Mouse (Mus musculus) stomach, embryonic 14.5 days (tissue): ENCODE measurements around the gene Dscam. TPM values are rescaled to one million over a fixed set of nuclear protein-coding genes. Genes with fewer than 3 reads are reported as not detected.
"Not testable (repeated sequence)": the region's sequence is repeated elsewhere in the genome, so short reads cannot be mapped to it uniquely, and the experiment has no call there.

Experiments
- ATAC-seq: fragments of 200-750 bp; cut with Nextera tagmentation; 2 replicates; pipeline ENCODE4 v1.8.0; 2017; ENCODE audit warnings: low read depth, moderate TSS enrichment; ENCODE audit not compliant: insufficient number of reproducible peaks, insufficient read depth, low FRiP score
- H3K27ac ChIP-seq: fragments of 300-500 bp; sonication (generic); 2 replicates; pipeline ENCODE4 v1.5.1; 2014; ENCODE audit warnings: mild to moderate bottlenecking, low read length, moderate library complexity, mixed read lengths
- H3K27me3 ChIP-seq: fragments of 300-500 bp; sonication (generic); 2 replicates; pipeline ENCODE4 v1.6.1; 2014; ENCODE audit warnings: low read length, control low read depth, mixed read lengths; ENCODE audit not compliant: control insufficient read depth, insufficient read depth
- H3K36me3 ChIP-seq: fragments of 300-500 bp; sonication (generic); 2 replicates; pipeline ENCODE4 v1.6.1; 2014; ENCODE audit warnings: mild to moderate bottlenecking, control low read depth, low read length, moderate library complexity, mixed read lengths; ENCODE audit not compliant: control insufficient read depth, insufficient read depth
- H3K4me1 ChIP-seq: fragments of 300-500 bp; sonication (generic); 2 replicates; pipeline ENCODE4 v1.6.1; 2014; ENCODE audit warnings: low read length, control low read depth, mixed read lengths; ENCODE audit not compliant: control insufficient read depth, insufficient read depth
- H3K4me2 ChIP-seq: fragments of 300-500 bp; sonication (generic); replicated peaks from 2 replicates; pipeline ENCODE4 v1.6.1; 2014; ENCODE audit warnings: low read depth, low read length, control low read depth
- H3K4me3 ChIP-seq: fragments of 300-500 bp; sonication (generic); 2 replicates; pipeline ENCODE4 v1.5.1; 2014; ENCODE audit warnings: low read depth, low read length, control low read depth
- H3K9ac ChIP-seq: fragments of 300-500 bp; sonication (generic); replicated peaks from 2 replicates; pipeline ENCODE4 v1.6.1; 2014; ENCODE audit warnings: low read depth, mild to moderate bottlenecking, control low read depth, low read length, moderate library complexity, mixed read lengths
- H3K9me3 ChIP-seq: fragments of 300-500 bp; sonication (generic); 2 replicates; pipeline ENCODE4 v1.6.1; 2016; ENCODE audit warnings: low read depth, low read length, control low read depth; ENCODE audit not compliant: control insufficient read depth
- WGBS: fragments of 180-500 bp; shearing (Covaris S2); extraction: QIAGEN DNeasy Blood & Tissue Kit; methylation state at CpG from one replicate; pipeline ENCODE4 v1.1.7; 2014; 5-methylcytosine and 5-hydroxymethylcytosine counted together
- polyA plus RNA-seq: library from polyadenylated mRNA; unstranded; fragments of >200 nt; fragmentation: Nextera tagmentation; extraction: Ambion mirVana; gene quantifications from 2 replicates; pipeline ENCODE4 v1.2.1, GENCODE M21; 2014

Gene Dscam
- polyA plus RNA-seq, 1 experiment from 2014 or later: 0.30 TPM

DNA sequence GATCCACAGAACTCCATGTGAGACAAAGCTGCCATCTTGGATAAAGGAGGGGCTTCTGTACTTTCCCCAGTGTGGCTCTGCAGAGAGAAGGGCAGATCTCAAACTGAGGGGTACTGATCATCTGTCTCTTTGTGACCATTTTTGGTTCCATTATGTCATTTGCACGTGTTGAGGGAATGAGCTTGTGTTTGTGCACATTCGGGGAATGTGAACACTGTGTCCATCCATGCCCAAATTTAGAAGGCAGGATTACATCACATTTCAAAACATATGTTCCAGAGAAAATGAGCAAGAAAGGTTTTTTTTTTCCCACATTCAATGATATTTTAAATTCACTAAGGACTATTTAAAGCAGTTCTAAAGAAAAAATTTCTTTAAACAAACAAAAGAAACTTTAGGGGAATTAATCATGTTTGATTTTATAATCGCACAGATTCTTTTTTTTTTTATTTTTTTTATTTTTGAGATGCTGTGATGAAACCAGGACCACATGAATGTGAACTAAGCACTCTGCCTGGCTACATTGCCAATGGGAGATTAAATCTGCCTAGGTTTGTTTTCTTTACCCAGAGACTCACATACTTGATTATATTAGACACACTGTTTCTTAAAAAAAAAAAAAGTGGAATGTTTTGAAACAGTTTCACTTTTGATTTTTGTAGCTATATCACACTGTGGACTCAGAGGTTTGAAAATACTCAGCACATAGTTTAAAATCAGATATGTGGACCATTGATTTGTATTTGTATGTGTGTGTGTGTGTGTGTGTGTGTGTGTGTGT lies 269.1 kb downstream of the Dscam start:
- H3K4me1 ChIP-seq: no peaks in the 10 kb centered on the region
- ATAC-seq: no peak
- H3K9me3 ChIP-seq: no peaks in the 10 kb centered on the region
- H3K27me3 ChIP-seq: no peaks in the 10 kb centered on the region
- no peak overlapping the region for H3K9ac ChIP-seq
- H3K27ac ChIP-seq: no peak overlapping the region
- H3K4me2 ChIP-seq: no peak overlapping the region
- H3K4me3 ChIP-seq: no peak overlapping the region
- WGBS: 53% methylated on average over 3 of the region's 3 CpGs
- H3K36me3 ChIP-seq: no peaks in the 10 kb centered on the region

GRCm38 (mm10) chr16:96899329-96899728 lies 271.2 kb downstream of the Dscam start:
- H3K9me3 ChIP-seq: no peaks in the 10 kb centered on the region
- no peak for ATAC-seq
- H3K9ac ChIP-seq: no peak overlapping the region
- H3K36me3 ChIP-seq: no peaks in the 10 kb centered on the region
- H3K27ac ChIP-seq: no peak overlapping the region
- H3K27me3 ChIP-seq: no peaks in the 10 kb centered on the region
- H3K4me2 ChIP-seq: no peak overlapping the region
- no peak overlapping the region for H3K4me3 ChIP-seq
- no peaks in the 10 kb centered on the region for H3K4me1 ChIP-seq

- Histone ChIP-seq H3K4me3 (no peak overlapping the region), H3K36me3 (no peaks in the 10 kb centered on the region), H3K4me1 (no peaks in the 10 kb centered on the region), H3K9ac (no peak overlapping the region), H3K27me3 (no peaks in the 10 kb centered on the region), H3K27ac (no peak overlapping the region), H3K4me2 (no peak overlapping the region), H3K9me3 (no peaks in the 10 kb centered on the region)
- whole genome bisulfite sequencing: 70% methylated on average over 10 of the region's 10 CpGs
- no peak for ATAC-seq
Observed at GRCm38 (mm10) chr16:96896510-96897133, 273.9 kb downstream of the Dscam start.

- H3K27me3 ChIP-seq: no peaks in the 10 kb centered on the region
- 61% methylated on average over 1 of the region's 1 CpGs for WGBS
- no peak overlapping the region for H3K27ac ChIP-seq
- no peaks in the 10 kb centered on the region for H3K36me3 ChIP-seq
- no peak for ATAC-seq
- no peak overlapping the region for H3K4me2 ChIP-seq
- no peak overlapping the region for H3K4me3 ChIP-seq
- H3K4me1 ChIP-seq: no peaks in the 10 kb centered on the region
- no peaks in the 10 kb centered on the region for H3K9me3 ChIP-seq
- H3K9ac ChIP-seq: no peak overlapping the region
Observed at GRCm38 (mm10) chr16:96888036-96888435, 282.5 kb downstream of the Dscam start.

DNA sequence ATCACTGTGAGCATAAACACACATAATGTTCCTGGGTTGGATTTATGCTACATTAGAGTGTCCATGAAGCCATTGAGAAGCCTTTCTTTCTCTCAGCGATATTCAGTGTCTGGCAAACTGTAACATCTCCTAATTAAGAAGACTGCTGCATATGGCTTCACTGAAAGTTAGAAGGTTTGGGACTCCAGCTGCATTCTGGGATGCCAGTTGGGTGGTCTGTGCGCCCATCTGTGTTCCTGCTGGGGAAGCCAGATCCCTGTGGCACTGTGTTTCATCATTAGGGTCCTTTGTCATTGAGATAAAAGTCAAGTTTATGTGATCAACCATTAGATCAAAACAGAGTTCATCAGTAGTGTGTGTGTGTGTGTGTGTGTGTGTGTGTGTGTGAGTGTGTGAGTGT lies 284.7 kb downstream of the Dscam start:
- Histone ChIP-seq H3K36me3 (no peaks in the 10 kb centered on the region), H3K4me3 (no peak overlapping the region), H3K27me3 (no peaks in the 10 kb centered on the region), H3K4me1 (no peaks in the 10 kb centered on the region), H3K27ac (no peak overlapping the region), H3K4me2 (no peak overlapping the region), H3K9ac (no peak overlapping the region), H3K9me3 (no peaks in the 10 kb centered on the region)
- no peak for ATAC-seq
- WGBS: 63% methylated on average over 2 of the region's 2 CpGs

- not testable (repeated sequence) for H3K9ac ChIP-seq, H3K4me3 ChIP-seq, H3K36me3 ChIP-seq, H3K4me1 ChIP-seq, H3K9me3 ChIP-seq, H3K4me2 ChIP-seq, ATAC-seq, H3K27me3 ChIP-seq, H3K27ac ChIP-seq
- WGBS: 75% methylated on average over 2 of the region's 3 CpGs
Observed at GRCm38 (mm10) chr16:96884590-96884989, 286.0 kb downstream of the Dscam start.

DNA sequence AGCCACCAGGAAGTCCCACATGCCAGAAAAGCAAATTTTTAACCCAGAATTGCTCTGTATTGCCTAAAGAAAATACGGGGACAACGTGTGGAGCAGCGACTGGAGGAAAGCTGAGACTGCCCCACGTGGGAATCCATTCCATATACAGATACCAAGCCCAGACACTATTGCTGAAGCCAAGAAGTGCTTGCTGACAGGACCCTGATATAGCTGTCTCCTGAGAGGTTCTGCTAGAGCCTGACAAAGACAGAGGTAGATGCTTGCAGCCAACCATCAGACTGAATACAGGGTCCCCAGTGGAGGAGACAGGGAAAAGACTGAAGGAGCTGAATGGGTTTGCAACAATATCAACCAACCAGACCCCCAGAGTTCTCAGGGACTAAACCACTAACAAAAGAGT lies 293.3 kb downstream of the Dscam start:
- 72% methylated on average over 4 of the region's 4 CpGs for WGBS

GRCm38 (mm10) chr16:96872799-96873198 lies 297.8 kb downstream of the Dscam start:
- Histone ChIP-seq H3K9me3 (no peaks in the 10 kb centered on the region), H3K27ac (no peak overlapping the region), H3K4me3 (no peak overlapping the region), H3K4me1 (no peaks in the 10 kb centered on the region), H3K9ac (no peak overlapping the region), H3K27me3 (no peaks in the 10 kb centered on the region), H3K4me2 (no peak overlapping the region), H3K36me3 (no peaks in the 10 kb centered on the region)
- no peak for ATAC-seq
- WGBS: 48% methylated on average over 7 of the region's 7 CpGs

More for the DNA sequence above, 293.3 kb downstream of the Dscam start:
- Histone ChIP-seq H3K27ac (no peak overlapping the region), H3K36me3 (no peaks in the 10 kb centered on the region), H3K9ac (no peak overlapping the region), H3K4me1 (no peaks in the 10 kb centered on the region), H3K4me2 (no peak overlapping the region), H3K27me3 (no peaks in the 10 kb centered on the region), H3K4me3 (no peak overlapping the region), H3K9me3 (no peaks in the 10 kb centered on the region)
- no peak for ATAC-seq
